Mouse (Mus musculus) CH12.LX (cell line): ENCODE measurements around the gene Rpl38.
A peak's percentile ranks its signal among the peaks of the same experiment; 100 is the strongest.

Experiments used
- CTCF ChIP-seq, 2 experiments: IDR thresholded peaks in 1 of 2; conservative IDR thresholded peaks in 1 of 2; 2 replicates each; pipeline ENCODE4 v1.5.1; 2011 to 2012; ENCODE audit warnings: low read depth in 2 of 2, low read length in 2 of 2, improper control_type of control experiment in 1 of 2, inconsistent platforms in 1 of 2, mild to moderate bottlenecking in 1 of 2, moderate library complexity in 1 of 2
- E2F4 ChIP-seq: IDR thresholded peaks from 2 replicates; pipeline ENCODE4 v1.6.1; 2011; ENCODE audit warnings: low read depth, low read length, improper control_type of control experiment; ENCODE audit not compliant: insufficient replicate concordance
- POLR2A ChIP-seq: IDR thresholded peaks from 2 replicates; pipeline ENCODE4 v1.6.1; 2011; ENCODE audit warnings: low read depth, mild to moderate bottlenecking, improper control_type of control experiment, low read length
- TCF12 ChIP-seq: IDR thresholded peaks from 2 replicates; pipeline ENCODE4 v1.6.1; 2014; ENCODE audit warnings: low read depth, mild to moderate bottlenecking, inconsistent platforms, low read length, improper control_type of control experiment
- USF1 ChIP-seq: IDR thresholded peaks from 2 replicates; pipeline ENCODE4 v1.6.1; 2014; ENCODE audit warnings: low read depth, mild to moderate bottlenecking, inconsistent platforms, low read length, improper control_type of control experiment
- ZNF384 ChIP-seq: IDR thresholded peaks from 2 replicates; pipeline ENCODE4 v1.6.1; 2012; ENCODE audit warnings: low read depth, low read length, improper control_type of control experiment, inconsistent platforms

DNA sequence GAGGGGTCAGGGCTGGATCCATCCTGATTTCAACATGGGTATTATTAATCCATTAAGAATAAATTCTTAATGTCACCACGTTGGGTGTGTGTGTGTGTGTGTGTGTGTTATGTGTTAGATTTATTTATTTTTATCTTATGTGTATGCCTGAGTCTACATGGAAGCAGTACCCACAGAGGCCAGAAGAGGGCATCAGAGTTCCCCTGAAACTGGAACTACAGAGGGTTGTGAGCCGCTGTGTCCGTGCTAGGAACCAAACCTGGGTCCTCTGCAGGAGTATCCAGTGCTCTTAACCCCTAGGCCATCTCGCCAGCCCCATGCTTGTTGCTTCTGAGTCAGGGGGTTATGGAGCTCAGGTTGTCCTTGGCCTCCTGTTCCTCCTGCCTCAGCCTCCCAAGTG is 18.8 kb upstream of the Rpl38 start:
- peak; percentile 37 to 43 for TF ChIP-seq CTCF (conservative IDR thresholded peaks at IDR 0.05 in 1 of 2, IDR thresholded peaks at IDR 0.05 in 1 of 2; ENCODE audit: low read depth in 2 of 2, low read length in 2 of 2)
- no peak for TF ChIP-seq E2F4
- TF ChIP-seq POLR2A: no peak
- TF ChIP-seq USF1: no peak
- no peak for TF ChIP-seq TCF12
- no peak for TF ChIP-seq ZNF384
